Mouse (Mus musculus): ENCODE data around the gene Gm20431. TPM values are rescaled to one million over a fixed set of nuclear protein-coding genes. Genes with fewer than 3 reads are reported as not detected.
"Not testable (repeated sequence)": the region's sequence is repeated elsewhere in the genome, so short reads cannot be mapped to it uniquely, and the experiment has no call there.

The Gm20431 gene
- polyA plus RNA-seq, 1 experiment from 2014 or later = 6.2 TPM

DNA sequence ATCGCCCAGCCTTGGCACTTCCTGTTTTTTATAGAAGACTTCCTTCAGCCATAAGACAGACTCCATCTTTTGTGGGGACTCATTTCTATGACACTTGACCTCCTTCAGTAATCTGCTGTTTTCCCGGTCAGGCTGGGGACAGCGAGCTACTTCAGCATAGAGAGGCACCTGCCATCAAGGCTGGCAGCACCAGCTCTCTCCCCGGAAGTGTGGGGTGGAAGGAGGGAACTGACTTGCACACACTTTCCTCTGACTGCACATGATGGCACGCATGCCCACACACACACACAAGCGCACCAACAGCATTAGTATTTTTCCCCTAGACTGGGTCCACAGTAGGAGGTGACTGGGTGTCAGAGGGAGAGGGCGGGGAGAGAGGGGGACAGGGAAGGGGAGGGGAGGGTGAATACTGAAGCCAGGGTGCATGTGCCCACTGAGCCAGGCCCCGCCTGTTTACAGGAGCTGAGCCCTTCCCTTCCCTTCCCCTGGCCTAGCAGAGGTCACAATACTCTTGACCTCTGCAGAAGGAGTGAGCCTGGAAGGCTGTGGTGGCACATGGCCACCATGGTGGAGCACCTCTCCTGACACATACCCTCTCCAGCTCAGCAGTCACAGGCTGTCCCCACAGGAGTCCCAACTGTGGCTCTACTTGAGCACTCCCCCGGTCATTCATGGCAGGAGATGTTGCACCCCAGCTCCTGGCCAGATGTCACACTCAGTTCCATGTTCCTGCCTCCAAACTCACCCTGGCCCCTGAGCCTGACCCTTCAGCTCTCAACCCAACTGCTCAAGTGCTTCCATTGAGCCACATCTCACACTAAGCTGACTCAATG is 39.8 kb downstream of the Gm20431 start:
- Histone ChIP-seq H3K4me1 (no peaks in the 10 kb centered on the region; the same call in 1 of the 2 replicates), H3K9ac (no peak overlapping the region)
- WGBS = 88% methylated on average over 8 of the region's 9 CpGs

DNA sequence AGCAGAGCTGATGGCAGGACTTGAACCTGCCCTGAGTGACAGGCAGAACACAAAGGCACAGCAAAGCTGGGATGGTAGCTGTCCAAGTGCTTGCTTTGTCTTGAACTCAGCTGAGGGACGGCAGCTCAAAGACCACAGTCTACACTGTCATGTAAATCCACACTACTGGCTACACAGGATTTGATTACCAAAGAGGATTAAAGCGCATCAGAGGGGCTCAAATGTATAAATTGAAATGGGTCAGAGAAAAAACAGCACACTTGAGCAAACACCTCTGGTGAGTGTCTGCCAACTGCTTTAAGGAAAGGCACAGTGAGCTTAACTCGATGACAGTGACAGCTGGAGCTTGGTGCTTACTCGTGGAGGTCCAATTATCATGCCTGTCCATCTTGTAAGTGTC is 43.8 kb downstream of the Gm20431 start:
- Histone ChIP-seq H3K4me2 (replicated peaks) (no peak overlapping the region), H3K4me3 (no peak overlapping the region), H3K27me3 (no peaks in the 10 kb centered on the region), H3K36me3 (peaks cover 72% of the 10 kb centered on the region), H3K27ac (no peak overlapping the region), H3K9me3 (0 out of 2 replicates have a peak, but pooled peaks cover 6% of the 10 kb centered on the region), H3K4me1 (no peaks in the 10 kb centered on the region), H3K9ac (no peak overlapping the region)
- 78% methylated on average over 4 of the region's 4 CpGs for WGBS
- no peak for ATAC-seq (ENCODE audit: low FRiP score, low read depth)

More for the DNA sequence above, 39.8 kb downstream of the Gm20431 start:
- Histone ChIP-seq H3K4me2 (replicated peaks) (no peak overlapping the region), H3K27me3 (no peaks in the 10 kb centered on the region), H3K36me3 (peaks cover 37% of the 10 kb centered on the region), H3K27ac (no peak overlapping the region), H3K4me3 (no peak overlapping the region), H3K9me3 (no peaks in the 10 kb centered on the region)
- ATAC-seq (ENCODE audit: low FRiP score, low read depth) = no peak

DNA sequence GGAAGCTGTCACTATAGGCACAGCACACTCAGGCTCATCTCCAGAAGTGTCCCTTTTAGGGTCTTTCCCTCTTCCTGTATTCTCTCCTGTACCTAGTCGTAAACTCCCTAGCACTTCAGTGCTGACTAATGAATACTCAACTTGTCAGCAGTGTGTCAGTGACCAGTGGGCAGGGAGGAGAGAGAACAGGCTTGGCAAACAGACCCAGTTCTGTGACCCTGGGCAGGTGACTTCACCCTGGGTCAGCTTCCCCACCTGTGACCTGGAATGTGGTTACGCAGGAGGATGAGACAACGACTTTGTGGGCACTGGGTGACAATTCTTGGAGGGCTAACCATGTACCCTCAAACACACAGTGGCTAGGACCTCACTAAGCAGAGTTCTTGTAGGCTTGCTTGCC is 44.3 kb downstream of the Gm20431 start:
- 93% methylated on average over 3 of the region's 3 CpGs for whole genome bisulfite sequencing

DNA sequence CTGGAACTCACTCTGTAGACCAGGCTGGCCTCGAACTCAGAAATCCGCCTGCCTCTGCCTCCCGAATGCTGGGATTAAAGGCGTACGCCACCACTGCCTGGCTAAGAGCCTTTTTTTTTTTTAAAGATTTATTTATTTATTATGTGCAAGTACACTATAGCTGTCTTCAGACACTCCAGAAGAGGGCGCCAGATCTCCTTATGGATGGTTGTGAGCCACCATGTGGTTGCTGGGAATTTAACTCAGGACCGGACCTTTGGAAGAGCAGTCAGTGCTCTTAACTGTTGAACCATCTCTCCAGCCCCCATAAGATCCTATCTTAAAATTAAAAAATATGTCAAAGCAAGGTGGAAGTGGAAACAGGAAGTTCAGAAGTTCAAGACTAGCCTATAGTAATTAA is 48.0 kb downstream of the Gm20431 start:
- H3K9ac ChIP-seq; H3K27me3 ChIP-seq; H3K4me2 ChIP-seq (replicated peaks); H3K27ac ChIP-seq; ATAC-seq (ENCODE audit: low FRiP score, low read depth); H3K4me1 ChIP-seq; H3K9me3 ChIP-seq; H3K4me3 ChIP-seq: not testable (repeated sequence)
- 93% methylated on average over 7 of the region's 7 CpGs for WGBS
- peaks cover 93% of the 10 kb centered on the region for H3K36me3 ChIP-seq

More for the DNA sequence above, 44.3 kb downstream of the Gm20431 start:
- peaks cover 77% of the 10 kb centered on the region for H3K36me3 ChIP-seq
- no peaks in the 10 kb centered on the region for H3K27me3 ChIP-seq
- H3K4me2 ChIP-seq (replicated peaks) = no peak overlapping the region
- H3K4me3 ChIP-seq = no peak overlapping the region
- no peak overlapping the region for H3K27ac ChIP-seq
- 0 out of 2 replicates have a peak, but pooled peaks cover 6% of the 10 kb centered on the region for H3K9me3 ChIP-seq
- no peak for ATAC-seq (ENCODE audit: low FRiP score, low read depth)
- H3K4me1 ChIP-seq = no peaks in the 10 kb centered on the region
- no peak overlapping the region for H3K9ac ChIP-seq

DNA sequence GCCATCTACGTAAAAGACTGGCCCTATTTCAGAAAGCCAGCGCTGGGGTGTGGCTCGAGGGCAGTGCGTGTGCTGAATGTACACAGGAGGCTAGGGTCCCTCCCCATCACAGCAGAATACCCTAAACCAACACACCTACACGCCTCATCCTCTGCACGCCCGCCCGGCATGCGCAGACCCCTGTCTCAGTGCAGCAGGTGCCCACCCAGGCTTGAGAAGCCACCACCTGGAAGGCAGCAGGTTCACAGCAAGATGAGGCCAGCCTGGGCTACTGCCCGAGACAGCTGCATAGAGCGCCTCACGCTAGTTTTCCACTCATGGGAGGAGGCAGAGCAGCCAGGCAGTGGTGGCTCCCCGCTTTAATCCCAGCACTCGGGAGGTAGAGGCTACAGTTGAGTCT is 49.2 kb downstream of the Gm20431 start:
- WGBS = 91% methylated on average over 14 of the region's 14 CpGs
- Histone ChIP-seq H3K4me3 (no peak overlapping the region), H3K9me3 (0 out of 2 replicates have a peak, but pooled peaks cover 6% of the 10 kb centered on the region), H3K4me1 (no peaks in the 10 kb centered on the region), H3K9ac (no peak overlapping the region), H3K27ac (no peak overlapping the region), H3K36me3 (peaks cover 86% of the 10 kb centered on the region), H3K27me3 (no peaks in the 10 kb centered on the region), H3K4me2 (replicated peaks) (no peak overlapping the region)
- no peak for ATAC-seq (ENCODE audit: low FRiP score, low read depth)

DNA sequence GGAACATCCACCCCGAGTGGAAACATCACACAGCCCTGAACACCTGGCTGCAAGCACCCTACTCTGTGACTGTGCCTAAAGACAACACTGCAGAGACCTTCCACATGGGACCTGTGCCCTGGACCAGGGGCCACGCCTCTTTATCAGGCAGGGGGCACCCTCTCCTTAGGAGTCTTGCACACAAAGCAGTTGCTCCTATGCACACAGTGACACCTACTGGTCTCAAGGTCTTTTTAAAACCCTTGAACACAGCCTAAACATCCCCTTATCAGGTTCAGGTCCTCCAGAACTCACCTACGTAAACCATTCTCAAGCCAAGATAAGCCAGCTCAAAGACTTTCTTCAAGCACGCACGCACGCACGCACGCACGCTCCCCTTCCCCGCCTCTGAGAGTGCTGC is 50.0 kb downstream of the Gm20431 start:
- Histone ChIP-seq H3K27me3 (no peaks in the 10 kb centered on the region), H3K36me3 (peaks cover 86% of the 10 kb centered on the region), H3K4me2 (replicated peaks) (no peak overlapping the region), H3K9me3 (0 out of 2 replicates have a peak, but pooled peaks cover 6% of the 10 kb centered on the region), H3K9ac (no peak overlapping the region), H3K4me1 (no peaks in the 10 kb centered on the region), H3K4me3 (no peak overlapping the region), H3K27ac (no peak overlapping the region)
- 93% methylated on average over 10 of the region's 10 CpGs for WGBS
- ATAC-seq (ENCODE audit: low FRiP score, low read depth) = no peak

DNA sequence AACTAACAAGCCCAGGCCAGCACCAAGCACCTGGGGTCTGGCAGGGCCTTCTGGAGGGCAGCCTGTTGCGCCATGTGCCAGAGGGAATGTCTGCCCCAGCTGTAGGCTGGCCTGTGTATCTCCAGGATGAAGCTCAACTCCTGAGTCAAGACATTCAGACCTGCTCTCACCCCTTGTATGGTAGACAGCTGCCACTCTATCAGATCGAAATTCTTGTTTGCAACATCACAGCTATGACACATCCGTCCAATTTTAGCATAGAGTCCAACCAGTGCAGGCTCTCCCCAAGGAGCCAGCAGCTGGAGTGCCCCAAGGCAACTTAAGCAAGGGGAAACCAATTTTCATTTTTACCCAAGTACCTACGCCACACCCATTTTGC is 54.6 kb downstream of the Gm20431 start:
- H3K9me3 ChIP-seq = no peaks in the 10 kb centered on the region
- no peak overlapping the region for H3K4me2 ChIP-seq (replicated peaks)
- no peak overlapping the region for H3K27ac ChIP-seq
- peaks cover 16% of the 10 kb centered on the region for H3K4me1 ChIP-seq
- H3K4me3 ChIP-seq = no peak overlapping the region
- no peak for ATAC-seq (ENCODE audit: low FRiP score, low read depth)
- H3K9ac ChIP-seq = no peak overlapping the region
- H3K36me3 ChIP-seq = peaks cover 43% of the 10 kb centered on the region
- no peaks in the 10 kb centered on the region for H3K27me3 ChIP-seq
- 79% methylated on average over 4 of the region's 4 CpGs for WGBS

DNA sequence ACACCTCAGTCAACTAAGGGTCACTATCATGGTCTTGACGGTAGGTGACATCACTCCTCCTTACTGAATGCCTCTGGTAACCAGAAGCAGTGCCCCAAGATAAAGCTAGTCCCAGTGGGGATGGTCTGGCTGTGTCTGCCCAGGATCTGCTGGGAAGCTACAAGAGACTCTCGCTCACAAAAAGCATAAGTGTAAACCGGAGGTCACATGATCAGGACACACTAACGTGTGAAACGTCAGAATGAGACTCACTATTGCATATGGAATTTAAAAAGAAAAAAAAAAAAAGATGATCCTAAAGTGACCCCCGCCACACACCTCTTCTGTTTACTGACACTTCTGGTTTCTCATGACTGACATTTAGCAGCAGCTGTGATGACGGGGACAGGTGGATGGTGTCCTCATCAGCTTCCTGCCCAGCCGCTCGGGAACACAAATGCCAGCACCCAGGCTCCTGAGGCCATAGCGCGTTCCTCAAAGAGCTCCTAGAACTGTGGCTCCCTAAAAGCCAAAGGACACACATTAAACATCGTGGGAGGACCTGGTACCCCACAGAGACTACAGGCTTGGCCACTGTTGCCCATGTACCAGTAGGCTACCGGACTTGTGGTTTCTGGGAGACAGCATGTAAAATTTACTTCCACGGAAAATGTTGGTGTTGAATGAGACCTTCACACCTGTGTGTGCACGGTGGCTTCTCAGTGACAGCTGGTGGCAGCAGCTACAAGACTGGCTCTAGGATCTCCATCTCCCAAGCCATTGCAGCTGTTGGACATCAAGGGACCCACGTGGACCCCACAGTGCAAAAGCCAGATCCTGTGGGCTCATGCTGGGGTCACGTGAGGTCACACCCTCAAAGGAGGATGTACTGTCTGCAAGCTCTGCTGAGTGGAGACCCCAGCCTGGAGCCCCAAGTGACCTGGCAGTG is 55.2 kb downstream of the Gm20431 start:
- Histone ChIP-seq H3K36me3 (peaks cover 38% of the 10 kb centered on the region), H3K4me3 (no peak overlapping the region), H3K27ac (no peak overlapping the region), H3K27me3 (no peaks in the 10 kb centered on the region), H3K4me2 (replicated peaks) (no peak overlapping the region), H3K9ac (no peak overlapping the region), H3K4me1 (peaks cover 18% of the 10 kb centered on the region), H3K9me3 (no peaks in the 10 kb centered on the region)
- 69% methylated on average over 17 of the region's 17 CpGs for WGBS
- ATAC-seq (ENCODE audit: low FRiP score, low read depth) = no peak

DNA sequence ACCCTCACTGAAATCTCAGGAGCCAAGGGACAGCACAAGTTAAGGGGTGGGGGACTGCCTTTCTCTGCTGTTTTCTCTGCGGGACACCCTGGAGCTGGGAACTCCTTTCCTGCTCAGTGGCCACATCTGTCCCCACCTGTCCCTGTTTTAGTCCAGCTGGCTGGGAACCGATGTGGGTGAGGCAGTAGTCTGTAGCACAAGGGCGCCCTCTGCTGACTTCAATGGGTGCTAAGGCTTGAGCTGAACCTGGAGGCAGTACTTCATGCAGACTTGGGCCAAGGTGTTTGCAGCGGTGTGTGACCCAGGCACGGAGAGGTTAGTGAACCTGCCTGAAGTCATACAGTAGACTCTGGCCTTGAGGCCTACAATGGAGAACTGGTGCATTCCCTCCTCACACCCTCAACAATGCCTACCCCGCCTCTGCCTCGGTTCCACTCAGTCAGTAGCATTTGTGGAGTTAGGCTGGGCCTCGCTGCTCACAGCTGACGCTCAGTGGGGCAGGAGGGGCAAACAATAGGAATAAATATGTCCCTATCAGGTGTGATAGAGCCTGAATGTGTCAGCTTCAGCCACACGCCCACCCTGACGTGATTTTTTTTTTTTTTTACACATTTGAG is 56.0 kb downstream of the Gm20431 start:
- Histone ChIP-seq H3K4me2 (replicated peaks) (no peak overlapping the region), H3K27me3 (no peaks in the 10 kb centered on the region), H3K9me3 (no peaks in the 10 kb centered on the region), H3K4me3 (no peak overlapping the region), H3K27ac (no peak overlapping the region), H3K4me1 (peaks cover 26% of the 10 kb centered on the region), H3K9ac (no peak overlapping the region), H3K36me3 (peaks cover 30% of the 10 kb centered on the region)
- ATAC-seq (ENCODE audit: low FRiP score, low read depth) = peak; percentile 62
- WGBS = 26% methylated on average over 11 of the region's 11 CpGs

DNA sequence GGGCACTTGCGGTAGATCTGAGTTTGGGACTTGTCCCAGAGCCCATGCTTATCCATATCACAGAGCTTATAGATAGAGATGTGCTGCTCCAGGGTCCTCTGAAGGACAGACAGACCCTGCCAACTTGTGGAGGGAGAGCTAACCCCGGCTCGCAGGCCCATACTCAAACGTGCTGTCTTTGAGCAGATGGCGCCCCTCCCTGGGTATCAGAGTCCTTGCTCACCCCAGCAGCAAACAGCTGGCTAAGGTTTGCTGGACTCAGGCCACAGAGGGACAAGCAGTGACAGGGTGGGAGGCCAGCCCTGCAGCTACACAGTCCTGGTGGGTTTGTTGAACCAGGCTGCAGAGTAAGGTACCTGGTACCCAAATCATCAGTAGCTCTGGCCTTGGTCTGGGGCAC is 58.3 kb downstream of the Gm20431 start:
- no peaks in the 10 kb centered on the region for H3K9me3 ChIP-seq
- no peak for ATAC-seq (ENCODE audit: low FRiP score, low read depth)
- H3K27me3 ChIP-seq = no peaks in the 10 kb centered on the region
- no peak overlapping the region for H3K4me3 ChIP-seq
- no peak overlapping the region for H3K4me2 ChIP-seq (replicated peaks)
- no peak overlapping the region for H3K9ac ChIP-seq
- peaks cover 17% of the 10 kb centered on the region for H3K36me3 ChIP-seq
- peaks cover 45% of the 10 kb centered on the region for H3K4me1 ChIP-seq
- WGBS = 33% methylated on average over 5 of the region's 5 CpGs
- H3K27ac ChIP-seq = no peak overlapping the region

DNA sequence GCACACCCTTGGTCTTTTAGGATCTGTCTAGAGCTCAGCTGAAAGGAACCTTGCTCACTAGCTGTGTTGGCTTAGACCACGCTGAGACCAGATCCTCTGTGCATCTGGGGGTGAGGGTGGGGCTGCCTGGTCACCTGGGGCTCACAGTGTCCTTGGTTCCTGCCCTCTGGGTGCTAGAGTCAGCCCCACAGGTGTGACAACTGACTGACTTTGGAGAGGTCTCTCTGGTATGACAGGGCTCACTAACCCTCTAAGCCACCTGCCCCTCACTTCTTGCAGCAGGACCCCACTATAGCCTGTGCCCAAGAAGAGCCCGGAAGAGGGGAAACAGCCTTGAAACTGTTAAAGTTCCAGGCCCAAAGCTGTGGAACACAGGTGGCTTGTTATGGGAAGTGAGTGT is 58.9 kb downstream of the Gm20431 start:
- 70% methylated on average over 2 of the region's 2 CpGs for WGBS
- no peak for ATAC-seq (ENCODE audit: low FRiP score, low read depth)
- H3K4me1 ChIP-seq = peaks cover 51% of the 10 kb centered on the region
- no peak overlapping the region; the same call in 1 of the 2 replicates for H3K27ac ChIP-seq
- H3K4me2 ChIP-seq (replicated peaks) = no peak overlapping the region
- H3K9me3 ChIP-seq = no peaks in the 10 kb centered on the region
- no peak overlapping the region for H3K4me3 ChIP-seq
- peaks cover 14% of the 10 kb centered on the region for H3K36me3 ChIP-seq
- no peaks in the 10 kb centered on the region for H3K27me3 ChIP-seq
- H3K9ac ChIP-seq = no peak overlapping the region

All from limb, embryonic 13.5 days (tissue).